Mouse (Mus musculus) layer of hippocampus, adult 11-12 months (tissue): ENCODE measurements around the gene Pramel4.
"Not testable (repeated sequence)": the region's sequence is repeated elsewhere in the genome, so short reads cannot be mapped to it uniquely, and the experiment has no call there.

Experiments used
- DNase-seq: peaks from one replicate; pipeline ENCODE4 v3.0.0; 2022; ENCODE audit warnings: low spot score

Gene Pramel4

DNA sequence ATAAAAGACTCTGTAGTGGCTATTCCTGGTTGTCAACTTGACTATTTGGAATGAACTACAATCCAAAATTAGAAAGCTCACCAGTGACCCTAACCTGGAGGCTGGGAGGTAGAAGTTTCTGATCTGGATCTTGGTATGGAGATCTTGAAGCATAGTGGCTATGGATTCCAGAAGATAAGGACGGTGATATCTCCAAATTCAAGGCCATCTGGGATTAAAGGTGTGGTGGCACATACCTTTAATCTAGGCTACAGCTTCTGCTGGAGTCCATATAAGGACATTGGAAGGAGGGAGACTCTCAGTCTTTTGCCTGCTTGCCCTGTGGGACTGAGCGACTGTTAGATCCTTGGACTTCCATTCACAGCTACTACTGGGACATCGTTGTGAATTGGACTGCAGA, at the start of gene Pramel4:
TSS of gene Pramel4 (plus strand) at position 301 of the 400 bp plus-strand sequence.
- DNase-seq, result not testable (repeated sequence)

DNA sequence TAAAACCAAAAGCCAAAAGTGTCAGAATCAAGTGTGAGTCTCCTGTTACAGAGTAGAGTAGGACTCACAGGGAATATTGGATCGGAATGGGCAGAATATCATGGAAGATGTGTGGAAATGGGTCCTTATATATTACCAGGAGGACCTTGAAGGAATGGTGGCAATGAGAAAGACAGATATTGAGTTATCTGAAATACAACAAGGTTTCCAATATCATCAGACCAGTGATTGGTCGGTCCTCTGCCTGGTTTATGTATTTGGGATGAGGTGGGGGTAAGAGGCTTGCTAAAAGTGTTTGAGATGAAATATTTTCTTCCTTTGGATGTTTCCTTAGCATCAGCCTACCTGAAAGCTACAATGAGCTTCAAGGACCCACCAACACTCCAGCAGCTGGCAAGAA, 47.2 kb downstream of the Pramel4 start, which contains the start of gene Gm13102:
TSS of gene Gm13102 (plus strand) at position 301 of the 400 bp plus-strand sequence.
- DNase-seq, result not testable (repeated sequence)
